Mouse (Mus musculus): Measurements from ENCODE around the gene Tmem144. TPM values are rescaled to one million over a fixed set of nuclear protein-coding genes. Genes with fewer than 3 reads are reported as not detected.

Tmem144 gene
- 11.2 and 14.3 TPM in 2 replicates for polyA plus RNA-seq (2021; fragmentation: Nextera tagmentation)
- long read RNA-seq, experiment 1, partial matches to known transcripts, result 4 of 37 reads
- long read RNA-seq, experiment 1, other reads (novel, unspliced or antisense), result 30 of 37 reads
- long read RNA-seq, experiment 2, transcript Tmem144-201 (12 exons, 2,898 nt), result major isoform, 13 of 95 reads
- long read RNA-seq, experiment 2, partial matches to known transcripts, result 4 of 95 reads
- long read RNA-seq, experiment 2, other reads (novel, unspliced or antisense), result 78 of 95 reads

DNA sequence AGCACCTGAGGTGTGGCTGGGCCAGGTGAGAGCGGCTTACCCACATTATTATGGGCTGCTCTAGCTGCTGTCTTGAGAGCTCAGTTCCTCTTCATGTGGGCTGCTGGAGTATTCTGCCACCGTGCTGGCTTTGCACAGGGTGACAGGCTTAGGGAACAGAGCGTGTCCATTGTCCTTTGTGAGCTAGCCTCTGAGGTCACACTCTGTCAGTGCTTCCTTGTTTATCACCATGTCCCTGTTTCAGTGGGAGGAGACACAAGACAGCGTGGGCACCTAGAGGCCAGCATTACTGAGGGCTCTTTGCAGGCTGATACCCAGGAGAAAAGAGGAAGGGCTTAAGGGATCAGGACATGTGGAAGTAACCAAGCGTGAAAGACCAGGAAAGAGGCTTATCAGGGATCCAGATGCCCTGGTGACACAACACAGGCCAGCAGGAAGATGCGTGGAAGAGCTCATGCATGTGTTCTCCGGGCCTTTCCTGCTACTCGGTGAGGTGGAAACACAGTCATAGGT is at the start of gene Tmem144:
Gene Tmem144, minus strand, starts transcription at position 120 of the 513 bp plus-strand sequence.

DNA sequence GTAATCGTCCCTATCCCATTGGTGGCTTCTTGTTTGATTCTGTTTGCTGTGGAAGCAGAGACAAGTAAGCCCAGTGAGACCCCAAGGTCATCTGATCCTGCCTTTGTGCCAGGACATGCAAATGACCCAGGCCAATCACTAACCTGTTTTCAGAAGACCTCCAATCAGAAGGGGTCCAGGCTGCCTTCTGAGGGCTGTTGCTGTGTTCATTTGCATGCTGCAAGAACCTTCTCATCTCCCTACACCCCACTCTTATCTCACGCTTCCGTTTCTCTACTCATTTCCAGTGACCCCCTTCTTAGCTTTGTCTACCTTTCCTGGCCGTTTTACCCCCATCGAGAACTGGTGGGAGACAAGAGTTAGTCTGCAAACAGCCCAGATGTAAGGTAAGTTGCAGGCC is 31.7 kb upstream of the Tmem144 start, which contains the start of gene Fam198b:
Gene Fam198b, plus strand, starts transcription at position 229 of the 400 bp plus-strand sequence.

Other genes with a start within 250 kb of the Tmem144 start
- gene 4930579G24Rik, start 223.7 kb downstream of the Tmem144 start, polyA plus RNA-seq (2021; fragmentation: Nextera tagmentation), result 2.0 and 2.7 TPM in 2 replicates
- 22.9 and 25.3 TPM in 2 replicates for gene Etfdh, start 223.3 kb downstream of the Tmem144 start, polyA plus RNA-seq (2021; fragmentation: Nextera tagmentation)
- 0.65 and 0.97 TPM in 2 replicates for gene Rxfp1, start 114.9 kb downstream of the Tmem144 start, polyA plus RNA-seq (2021; fragmentation: Nextera tagmentation)
- gene Fam198b, start 31.8 kb upstream of the Tmem144 start, polyA plus RNA-seq (2021; fragmentation: Nextera tagmentation), result 0.87 and 1.8 TPM in 2 replicates